Mouse (Mus musculus): ENCODE results near the gene Mucl3. TPM values are rescaled to one million over a fixed set of nuclear protein-coding genes. Genes with fewer than 3 reads are reported as not detected.

Gene Mucl3
- total RNA-seq (2021), result not detected
- long read RNA-seq, result 0 reads

DNA sequence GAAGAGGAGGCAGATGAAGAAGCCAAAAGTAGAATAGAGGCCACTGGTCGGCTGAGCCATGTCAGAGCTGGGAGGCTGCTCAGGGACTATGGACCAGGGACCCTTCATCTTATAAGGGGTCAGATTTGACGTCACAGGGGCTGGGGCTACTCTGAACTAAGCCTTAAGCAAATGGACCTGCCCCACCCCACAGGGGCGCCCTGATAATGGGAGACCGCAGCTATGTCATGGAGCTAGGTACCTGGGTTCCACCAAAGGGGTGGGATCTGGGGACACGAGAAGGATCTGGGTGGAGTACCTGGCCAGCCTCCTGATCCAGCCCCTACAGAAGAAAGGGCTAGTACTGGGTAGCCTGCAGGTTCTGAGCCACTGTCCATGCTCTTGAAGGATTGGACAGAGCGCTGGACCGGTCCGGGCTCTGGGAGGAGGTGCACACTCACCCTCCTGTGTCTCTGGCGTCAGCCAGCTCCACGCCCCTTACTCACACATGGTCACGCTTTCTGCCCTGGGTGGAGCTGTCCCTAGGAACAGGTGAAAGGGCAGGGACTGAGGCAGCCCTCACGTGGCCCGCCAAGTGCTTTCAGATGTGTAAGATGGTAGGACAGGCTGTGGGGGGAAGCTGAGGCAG, at the start of gene Mucl3:
TSS of gene Mucl3 (minus strand) at position 87 of the 628 bp plus-strand sequence.
- DNase-seq (ENCODE audit: low spot score in 2 of 2), result no peak

DNA sequence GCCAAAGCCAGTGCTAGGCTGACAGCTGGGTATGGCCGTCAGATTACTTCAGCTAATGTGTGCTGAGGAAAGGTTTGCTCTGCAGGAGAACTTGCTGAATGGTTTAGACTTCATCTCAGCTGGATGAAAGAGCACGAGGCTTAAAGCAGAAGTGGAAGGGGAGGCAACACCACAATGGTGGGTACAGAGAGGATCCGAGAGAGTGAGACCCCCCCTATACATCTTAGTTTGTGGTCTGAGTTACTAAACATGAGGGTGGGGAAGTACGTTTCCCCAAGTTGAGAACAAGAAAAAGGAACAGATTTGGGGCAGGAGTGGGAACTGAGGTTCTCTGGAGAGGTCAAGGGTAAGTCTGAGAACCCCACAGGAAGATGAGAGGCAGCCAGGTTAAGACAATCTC, 48.9 kb upstream of the Mucl3 start:
- no peak for DNase-seq (ENCODE audit: low spot score in 2 of 2)

DNA sequence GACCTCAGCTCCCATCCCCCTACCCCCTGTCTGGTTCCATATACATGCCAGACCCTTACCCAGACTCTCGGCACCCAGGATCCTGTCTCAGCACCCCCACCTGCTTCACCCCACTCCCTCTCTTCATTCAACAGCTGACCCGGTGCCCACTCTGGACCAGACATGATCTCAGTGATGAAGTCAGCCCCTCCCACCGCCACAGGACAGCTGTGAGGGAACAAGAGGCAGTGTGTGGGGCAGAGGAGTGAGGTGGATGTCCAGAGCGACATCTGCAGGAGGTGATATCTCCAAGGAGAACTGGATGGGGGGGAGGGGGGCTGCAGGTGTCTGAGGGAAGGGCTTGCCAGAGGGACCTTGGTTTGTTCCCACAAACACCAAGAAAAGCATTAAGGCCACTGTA, 48.3 kb upstream of the Mucl3 start:
- no peak for DNase-seq (ENCODE audit: low spot score in 2 of 2)

DNA sequence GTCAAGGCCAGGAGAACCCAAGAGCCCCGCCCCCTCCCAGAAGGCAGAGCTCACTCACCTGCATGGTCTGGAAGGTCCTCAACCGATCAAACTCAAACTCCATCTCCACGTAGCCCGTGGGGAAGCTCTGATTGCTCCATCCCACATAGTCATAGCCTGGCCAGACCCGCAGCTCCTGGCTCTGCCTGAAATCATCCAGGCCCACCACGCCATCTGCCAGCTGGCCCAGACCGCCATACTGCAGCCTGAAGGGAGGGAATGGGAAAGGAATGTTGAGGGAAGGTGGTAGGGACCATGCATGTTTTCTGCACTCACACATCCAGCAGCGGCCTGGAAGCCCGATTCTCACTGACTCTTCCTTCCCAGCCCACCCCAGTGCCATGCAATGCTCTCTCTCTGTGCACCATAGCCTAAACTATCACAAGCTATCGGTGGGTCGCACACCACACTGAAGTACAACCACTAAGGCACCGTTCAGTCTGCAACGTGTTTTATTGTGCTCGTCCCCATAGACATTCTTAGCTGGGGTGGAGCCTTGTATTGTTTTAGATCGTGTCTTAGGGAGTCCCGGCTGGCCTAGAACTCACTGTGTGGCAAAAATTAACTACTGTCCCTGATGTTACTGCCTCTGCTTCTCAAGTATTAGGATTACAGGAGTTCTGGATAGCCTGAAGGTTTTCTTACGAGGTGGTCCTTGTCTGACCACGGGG, 46.6 kb upstream of the Mucl3 start:
- no peak for DNase-seq (ENCODE audit: low spot score in 2 of 2)

DNA sequence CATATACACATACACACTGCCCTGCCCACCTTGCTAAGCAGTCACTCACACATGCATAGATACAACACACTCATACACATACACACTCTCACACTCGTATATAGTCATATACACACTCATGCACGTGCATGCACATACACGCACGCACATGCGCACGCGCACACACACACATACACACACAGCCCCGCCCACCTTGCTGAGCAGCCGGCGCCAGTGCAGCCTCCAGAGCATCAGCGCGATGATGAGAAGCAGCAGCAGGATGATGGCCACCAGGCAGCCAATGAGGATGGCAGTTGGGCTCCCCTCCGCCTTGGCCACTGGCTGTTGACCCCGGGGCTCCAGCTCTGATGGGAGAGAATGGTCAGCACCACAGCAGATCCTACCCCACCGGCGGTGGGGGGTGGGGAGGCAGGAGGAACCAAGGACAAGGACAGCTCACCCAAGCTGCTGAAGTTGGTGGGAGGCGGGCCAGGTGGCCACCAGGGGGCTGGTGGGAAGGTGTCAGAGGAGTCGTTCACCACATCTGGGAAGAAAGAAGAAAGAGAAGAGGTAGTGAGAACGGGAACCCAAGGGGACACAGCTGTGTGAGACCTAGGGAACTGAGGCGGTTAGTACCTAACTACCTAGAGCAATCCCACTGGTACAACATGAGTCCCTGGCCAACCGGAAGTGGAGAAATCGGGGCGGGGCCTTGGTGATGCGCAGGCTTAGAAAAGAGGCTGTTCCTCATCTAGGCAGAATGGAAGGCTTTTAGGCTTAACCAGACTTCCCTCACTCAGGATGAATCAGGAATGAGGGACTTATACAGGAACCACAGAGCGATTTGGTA, 45.1 kb upstream of the Mucl3 start:
- no peak for DNase-seq (ENCODE audit: low spot score in 2 of 2)

DNA sequence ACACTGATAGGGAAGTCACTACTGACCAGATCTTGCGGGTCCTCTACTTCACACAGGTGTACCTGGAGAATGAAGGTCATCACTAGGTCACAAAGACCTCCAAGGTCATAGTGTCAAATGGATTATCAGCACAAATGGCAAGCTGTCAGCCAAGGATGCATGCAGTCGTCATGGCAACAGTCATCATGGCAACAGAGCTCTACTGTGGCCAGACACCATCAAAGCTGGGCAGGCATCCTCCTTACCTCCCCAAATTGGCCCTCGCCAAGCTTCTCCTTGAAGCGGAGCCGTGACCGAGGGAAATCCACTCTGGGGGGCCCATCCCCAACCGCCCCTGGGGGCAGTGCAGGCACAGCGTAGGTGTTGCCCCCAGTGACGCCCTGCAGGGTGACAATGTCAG, 41.6 kb upstream of the Mucl3 start:
- DNase-seq (ENCODE audit: low spot score in 2 of 2), result no peak

DNA sequence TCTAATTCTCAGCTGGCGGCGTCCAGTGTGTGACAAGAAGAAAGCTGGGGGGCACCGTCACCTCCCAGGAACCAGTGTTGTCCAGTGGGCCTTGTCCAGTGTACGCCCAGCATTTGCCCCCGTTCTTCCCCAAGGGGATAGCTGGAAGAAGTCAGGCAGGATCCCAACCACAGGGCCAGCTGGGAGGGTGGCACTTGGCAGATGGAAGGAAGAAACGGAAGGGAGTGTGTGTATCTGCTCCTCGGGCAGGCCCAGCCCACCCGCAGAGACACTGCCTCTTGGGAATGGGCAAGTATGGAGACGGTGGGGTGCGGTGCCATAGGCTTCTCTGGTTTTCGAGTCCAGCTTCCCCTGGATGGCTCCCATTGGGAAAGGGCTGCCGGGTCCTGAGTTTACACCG, 38.5 kb upstream of the Mucl3 start:
- DNase-seq (ENCODE audit: low spot score in 2 of 2), result no peak

DNA sequence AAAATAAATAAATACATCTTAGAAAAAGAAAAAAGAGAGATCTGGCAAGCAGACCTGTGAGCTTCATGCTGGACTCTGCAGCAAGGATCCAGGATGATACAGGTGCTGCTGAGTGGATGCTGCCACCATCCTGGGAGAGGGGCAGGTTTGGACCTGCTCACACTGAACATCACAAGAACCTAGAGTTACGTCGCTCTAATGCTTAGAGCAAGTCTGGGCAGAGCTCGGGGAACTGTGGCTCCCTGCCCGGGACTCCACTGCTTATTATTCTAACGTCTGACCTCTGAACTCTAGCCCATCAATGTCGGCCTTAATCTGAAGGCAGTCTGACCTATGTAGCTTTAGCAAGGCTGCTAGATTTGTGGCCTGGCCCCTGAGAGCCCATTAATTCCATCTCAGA, 37.1 kb upstream of the Mucl3 start:
- no peak for DNase-seq (ENCODE audit: low spot score in 2 of 2)

DNA sequence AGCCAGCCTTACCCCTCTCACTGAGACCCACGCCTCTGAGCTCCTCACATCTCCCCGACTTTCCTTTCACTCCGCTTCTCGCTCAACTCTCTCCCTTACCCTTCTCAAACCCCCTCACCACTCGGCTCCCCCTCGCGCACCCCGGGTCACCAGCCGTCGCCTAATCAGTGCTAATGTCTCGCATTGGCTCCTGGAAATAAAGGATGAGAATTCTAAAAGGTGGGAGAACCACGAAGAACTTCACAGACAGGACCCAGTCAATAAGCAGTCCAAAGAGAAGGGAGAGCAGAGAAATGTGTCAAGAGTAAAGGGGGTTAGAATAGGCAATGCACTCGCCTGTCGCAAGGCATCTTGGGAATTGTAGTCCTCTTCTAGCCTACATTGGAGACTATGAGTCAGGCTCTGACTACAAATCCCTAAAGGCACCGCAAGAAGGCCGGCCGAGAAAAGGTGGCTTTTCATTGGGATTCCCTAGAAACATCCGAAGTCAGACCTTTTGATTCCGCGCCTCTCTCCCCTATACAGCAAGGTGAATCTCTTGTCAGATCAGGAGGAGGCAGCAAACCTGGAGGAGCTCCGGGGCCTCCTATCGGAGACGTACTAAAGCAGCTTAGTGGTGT, 30.0 kb upstream of the Mucl3 start, which contains the start of gene Gtf2h4:
TSS of gene Gtf2h4 (minus strand) at position 324 of the 620 bp plus-strand sequence.
- peak; percentile 83 to 88 for DNase-seq (ENCODE audit: low spot score in 2 of 2)

DNA sequence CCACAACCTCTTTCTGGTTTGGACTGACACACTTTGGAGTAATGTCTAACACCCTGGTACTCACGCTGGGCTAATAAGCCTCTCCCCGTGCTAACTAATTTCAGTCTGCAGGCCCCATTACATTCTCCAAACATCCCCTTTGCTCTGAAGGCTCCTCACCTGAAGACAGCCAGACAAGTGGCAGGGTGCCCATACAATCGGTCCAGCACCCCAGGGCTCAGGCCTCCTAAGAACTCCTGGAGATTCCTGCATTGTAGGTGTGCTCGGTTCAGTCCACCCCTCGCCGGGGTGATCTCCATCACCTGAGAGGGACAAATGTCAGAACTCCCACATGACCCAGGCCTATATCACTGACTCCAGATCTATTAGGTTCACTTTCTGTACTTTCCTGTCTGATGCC, 29.0 kb upstream of the Mucl3 start:
- DNase-seq (ENCODE audit: low spot score in 2 of 2), result no peak

DNA sequence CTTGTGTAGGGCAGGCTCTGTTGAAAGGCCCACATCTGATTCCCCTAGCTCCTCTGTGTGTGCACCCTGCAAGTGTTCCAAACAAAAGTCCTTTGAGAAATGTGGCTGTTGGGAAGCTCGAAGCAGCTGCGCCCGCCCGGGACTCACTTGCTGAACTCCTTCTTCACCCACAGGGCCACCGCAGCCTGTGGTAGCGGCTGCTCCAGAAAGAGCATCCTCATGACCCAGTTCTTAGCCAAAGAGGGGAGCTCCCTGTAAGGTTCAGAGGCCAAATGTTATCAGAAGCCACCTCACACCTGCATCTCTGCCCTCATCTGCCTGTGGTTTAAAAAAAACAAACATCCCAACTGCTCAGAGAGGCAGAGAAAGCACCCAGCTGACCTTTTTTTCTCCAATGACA, 28.4 kb upstream of the Mucl3 start:
- DNase-seq (ENCODE audit: low spot score in 2 of 2), result no peak

DNA sequence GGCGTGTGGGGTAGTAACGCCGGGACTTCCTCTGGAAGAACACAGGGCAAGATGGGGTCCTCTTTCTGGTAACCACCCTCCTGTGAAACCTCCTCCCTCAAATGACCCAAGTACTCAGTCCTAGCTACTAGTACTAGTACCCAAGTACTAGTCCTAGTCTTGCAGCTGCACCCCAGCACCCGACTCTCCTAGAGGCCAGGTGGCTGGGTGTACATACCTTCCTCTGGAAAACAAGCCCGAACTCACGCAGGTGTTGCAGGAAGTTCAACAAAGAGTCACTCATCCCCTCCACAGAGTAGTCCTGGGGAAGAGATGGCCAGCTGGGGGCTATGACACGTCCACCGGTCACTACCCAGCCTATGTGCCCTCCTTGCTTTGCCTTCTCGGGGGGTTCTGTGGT, 26.2 kb upstream of the Mucl3 start:
- no peak for DNase-seq (ENCODE audit: low spot score in 2 of 2)

DNA sequence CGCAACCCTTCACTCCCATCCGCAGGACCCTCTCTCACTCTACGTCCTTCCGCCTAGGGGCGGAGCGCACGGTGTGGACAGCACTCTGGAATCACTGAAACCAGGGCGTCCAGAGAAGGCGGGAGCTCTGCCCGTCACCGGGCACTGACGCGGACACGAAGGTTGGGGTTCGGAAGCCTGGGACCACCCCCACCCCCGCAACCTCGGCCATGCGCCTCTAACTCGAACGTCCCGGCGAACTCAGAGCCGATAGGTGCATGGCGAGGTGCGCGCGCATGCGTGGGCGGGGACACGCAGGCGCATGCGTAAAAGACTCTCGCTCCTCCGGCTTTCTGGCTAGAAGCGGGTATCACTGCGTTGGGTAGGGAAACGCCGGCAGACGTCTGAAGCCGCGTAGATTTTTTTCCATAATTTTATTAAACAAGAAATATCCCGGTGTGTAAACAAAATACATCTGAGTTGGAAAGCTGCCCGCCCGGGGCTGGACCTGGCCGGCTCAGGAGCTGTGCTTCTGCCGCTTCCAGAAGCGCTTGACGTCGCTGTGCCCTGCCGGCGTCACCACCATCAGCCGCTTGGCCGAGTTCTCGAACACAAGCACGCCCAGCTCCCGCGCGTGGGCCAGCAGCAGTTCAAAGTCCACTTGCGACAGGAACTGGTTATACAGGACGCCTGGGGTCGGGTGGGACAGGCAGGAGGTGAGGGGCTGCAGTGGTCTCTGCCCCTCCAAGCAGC, 24.0 kb upstream of the Mucl3 start, which contains the start of gene Vars2:
TSS of gene Vars2 (minus strand) at position 259 of the 732 bp plus-strand sequence.
- DNase-seq (ENCODE audit: low spot score in 2 of 2), result peak; percentile 96 to 98

DNA sequence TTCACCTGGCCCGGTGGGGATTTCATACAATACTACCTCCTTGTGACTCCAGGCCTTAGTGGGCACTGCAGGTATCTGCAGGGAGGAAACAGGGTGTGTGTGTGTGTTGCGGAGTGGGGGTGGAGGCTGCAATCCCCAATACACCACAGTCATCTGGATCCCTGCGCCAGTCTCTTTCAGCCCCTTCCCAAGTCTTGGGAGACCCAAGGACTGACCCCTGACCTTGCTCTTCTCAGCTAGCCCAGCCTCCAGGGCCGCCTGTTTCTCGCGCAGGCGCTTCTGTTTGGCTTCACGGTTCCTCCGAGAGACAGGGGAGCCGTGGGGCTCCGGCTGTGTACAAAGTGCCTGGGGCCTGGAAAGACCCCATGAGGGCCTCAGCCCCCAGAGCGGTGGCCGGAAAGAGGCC, 23.4 kb upstream of the Mucl3 start:
- no peak for DNase-seq (ENCODE audit: low spot score in 2 of 2)

DNA sequence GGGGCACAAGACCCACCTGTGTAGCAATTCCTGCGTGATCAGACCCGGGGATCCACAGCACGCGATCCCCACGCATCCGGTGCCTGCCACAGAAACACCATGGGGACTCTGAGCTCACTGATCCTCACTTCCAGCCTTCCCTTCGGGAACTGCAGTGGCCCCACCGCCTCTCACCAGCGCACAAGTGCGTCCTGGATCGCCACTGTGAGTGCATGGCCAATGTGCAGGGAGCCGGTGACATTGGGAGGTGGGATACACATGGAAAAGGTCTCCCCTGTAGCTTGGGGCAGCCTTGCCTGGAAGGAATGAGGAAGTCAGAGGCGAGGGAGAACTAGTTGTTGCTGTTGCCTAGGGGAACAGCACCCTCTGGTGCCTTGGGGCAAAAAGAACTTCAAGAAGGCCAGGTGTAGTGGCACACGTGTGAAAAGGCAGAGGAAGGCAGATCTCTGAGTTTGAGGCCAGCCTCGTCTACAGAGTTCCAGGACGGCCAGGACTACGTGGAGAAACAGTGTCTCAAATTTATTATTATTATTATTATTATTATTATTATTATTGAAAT, 22.5 kb upstream of the Mucl3 start:
- DNase-seq (ENCODE audit: low spot score in 2 of 2), result peak in 1 of 2 experiments; percentile 43

DNA sequence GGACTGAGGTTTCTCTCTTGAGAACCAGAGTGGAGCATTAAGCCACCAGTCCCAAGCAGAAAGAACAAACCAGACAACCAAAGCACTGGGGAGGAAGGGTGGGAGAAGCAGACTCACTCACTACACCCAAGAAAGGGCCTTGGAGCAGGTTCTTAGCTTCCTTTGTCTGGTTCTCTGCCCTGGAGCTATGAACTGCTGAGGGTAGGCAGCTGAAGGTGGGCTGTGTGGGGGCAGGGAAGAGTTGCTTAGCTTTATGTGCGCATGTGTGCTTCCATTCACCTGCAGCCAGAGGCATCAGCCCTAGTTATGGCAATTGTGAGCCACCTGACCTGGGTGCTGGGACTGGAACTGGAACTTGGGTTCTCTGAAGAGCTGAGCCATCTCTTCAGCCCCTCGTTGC, 9.6 kb upstream of the Mucl3 start:
- DNase-seq (ENCODE audit: low spot score in 2 of 2), result no peak

DNA sequence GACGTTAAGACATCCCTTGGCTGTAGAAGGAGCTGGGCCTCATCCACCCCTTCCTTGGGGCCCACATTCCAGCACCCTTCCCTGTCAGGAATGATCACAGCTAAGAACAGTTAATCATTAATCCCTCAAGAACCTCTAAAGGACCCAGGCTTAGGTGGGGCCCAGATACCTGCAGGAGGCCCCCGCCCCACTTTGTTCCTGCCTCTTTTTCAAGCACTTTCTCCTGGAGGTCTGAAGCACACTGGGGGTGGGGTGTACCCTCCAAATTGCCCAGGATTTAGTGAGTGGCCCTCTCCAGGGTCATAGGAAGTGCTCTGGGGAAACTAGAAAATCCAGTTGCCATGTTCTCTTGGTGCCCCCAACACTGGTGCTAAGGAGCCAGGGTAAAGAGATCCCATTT, 5.9 kb upstream of the Mucl3 start:
- DNase-seq (ENCODE audit: low spot score in 2 of 2), result no peak

DNA sequence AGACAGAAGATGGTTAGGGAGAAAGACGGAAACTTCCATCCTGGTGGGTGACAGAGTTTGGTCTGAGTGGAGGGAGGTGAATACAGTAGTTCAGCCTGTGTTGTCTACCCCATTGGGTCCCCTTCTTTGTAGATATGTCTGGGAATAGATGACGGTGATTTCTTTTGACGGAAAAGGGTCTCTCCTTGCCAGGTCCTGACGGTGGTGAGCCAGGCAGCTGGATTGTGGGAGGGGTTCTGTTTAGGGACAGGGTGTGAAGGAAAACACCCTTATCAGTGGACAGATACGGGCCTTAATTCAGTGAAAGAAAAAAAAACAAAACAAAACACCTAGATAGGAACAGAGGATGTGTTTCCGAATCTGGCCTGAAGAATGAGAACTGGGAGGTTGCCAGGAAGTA, 4.1 kb downstream of the Mucl3 start:
- no peak for DNase-seq (ENCODE audit: low spot score in 2 of 2)

DNA sequence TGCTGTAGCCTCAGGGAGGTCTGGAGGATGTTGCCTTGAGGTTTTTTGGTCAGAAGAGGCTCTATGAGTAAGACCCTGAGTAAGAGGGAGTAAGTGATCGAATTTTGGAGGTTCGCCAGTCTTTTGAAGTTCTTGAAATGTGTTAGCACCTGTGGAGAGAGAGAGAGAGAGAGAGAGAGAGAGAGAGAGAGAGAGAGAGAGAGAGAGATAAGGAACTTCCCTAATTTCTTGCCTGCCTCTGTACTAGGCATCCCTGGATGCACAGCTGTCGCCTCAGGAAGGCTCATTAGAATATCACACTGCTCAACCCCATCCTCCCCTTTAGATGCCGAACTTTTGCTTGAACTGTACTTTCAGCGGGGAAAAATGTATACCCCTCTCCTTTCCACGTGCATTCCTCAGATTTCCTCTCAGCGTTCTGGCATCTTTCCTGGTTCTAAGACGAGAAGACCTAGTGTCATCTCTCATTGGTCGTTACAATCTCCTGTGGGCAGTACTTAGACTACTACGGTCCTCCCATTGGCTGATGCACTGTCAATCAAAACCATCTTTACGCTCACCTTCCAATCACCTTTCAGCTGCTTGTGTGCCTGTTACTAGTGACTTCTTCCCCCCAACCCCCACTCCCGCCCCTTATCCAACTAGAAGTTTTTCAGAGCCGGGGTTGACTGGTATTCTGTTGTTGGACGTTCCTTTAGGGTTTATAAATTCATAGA, 4.9 kb downstream of the Mucl3 start:
- peak; percentile 59 to 61 for DNase-seq (ENCODE audit: low spot score in 2 of 2)

DNA sequence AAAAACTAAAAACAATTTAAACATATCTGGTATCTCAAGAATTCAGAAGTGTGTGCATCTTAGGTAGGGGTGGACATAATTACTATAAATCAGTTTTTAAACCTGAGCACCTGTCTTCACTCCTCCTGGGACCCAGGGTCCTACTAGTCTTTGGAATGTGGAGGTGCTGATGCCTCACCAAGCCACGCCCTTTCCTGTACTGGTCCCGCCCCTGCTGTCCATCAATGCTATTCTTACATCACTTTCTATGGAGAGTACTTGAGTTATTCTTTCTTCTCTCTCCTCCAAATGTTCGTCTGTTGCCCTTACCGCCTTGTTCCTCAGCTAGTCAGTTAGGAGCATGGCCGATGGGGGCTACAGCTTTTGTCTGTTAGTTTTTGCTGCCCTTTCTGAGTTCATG, 7.1 kb downstream of the Mucl3 start:
- DNase-seq (ENCODE audit: low spot score in 2 of 2), result no peak
